Mouse (Mus musculus): ENCODE data around the gene Slc6a20a.

- no peak for TF ChIP-seq CTCF (IDR thresholded peaks at IDR 0.05)
- TF ChIP-seq EP300 (IDR thresholded peaks at IDR 0.05) = no peak
These were observed at the start of gene Slc6a20a, which contains the start of gene Ccr9 for GRCm38 (mm10) chr9:123678327-123679105.
